Mouse (Mus musculus) ES-E14 (cell line): ENCODE measurements around the gene Coq7. TPM values are rescaled to one million over a fixed set of nuclear protein-coding genes. Genes with fewer than 3 reads are reported as not detected.

Source experiments
- DNase-seq: peaks from one replicate; pipeline ENCODE4 v3.0.0-alpha.2; 2013; ENCODE audit warnings: low read depth, low spot score
- H3K27ac ChIP-seq: 2 replicates; pipeline ENCODE4 v1.5.1; 2012; ENCODE audit warnings: low read depth, mild to moderate bottlenecking, low read length, moderate library complexity, mixed read lengths; ENCODE audit not compliant: poor library complexity, insufficient read depth, severe bottlenecking
- H3K36me3 ChIP-seq: 2 replicates; pipeline ENCODE4 v1.6.1; 2012; ENCODE audit warnings: mild to moderate bottlenecking, low read length, moderate library complexity, mixed read lengths; ENCODE audit not compliant: control insufficient read depth, poor library complexity, insufficient read depth, severe bottlenecking
- H3K4me1 ChIP-seq, 2 experiments: fragments of 150-350 bp in 1 of 2; sonication (generic) in 1 of 2; 2 replicates each; pipeline ENCODE4 v1.6.1; 2012; ENCODE audit warnings: low read length in 2 of 2, mild to moderate bottlenecking in 1 of 2, mixed read lengths in 1 of 2; ENCODE audit not compliant: control insufficient read depth in 2 of 2, insufficient read depth in 2 of 2, poor library complexity in 1 of 2
- H3K4me3 ChIP-seq, 2 experiments: fragments of 150-350 bp in 1 of 2; sonication (generic) in 1 of 2; 2 replicates each; pipeline ENCODE4 v1.5.1; 2012; ENCODE audit warnings: low read length in 2 of 2, low read depth in 1 of 2, mild to moderate bottlenecking in 1 of 2, mixed read lengths in 1 of 2; ENCODE audit not compliant: insufficient read depth in 1 of 2, poor library complexity in 1 of 2, severe bottlenecking in 1 of 2
- H3K9ac ChIP-seq: 2 replicates; pipeline ENCODE4 v1.6.1; 2012; ENCODE audit warnings: low read depth, mild to moderate bottlenecking, low read length, mixed read lengths; ENCODE audit not compliant: poor library complexity, insufficient read depth, severe bottlenecking
- H3K9me3 ChIP-seq: fragments of 150-350 bp; sonication (generic); 2 replicates; pipeline ENCODE4 v1.6.1; 2012; ENCODE audit warnings: low read depth, mild to moderate bottlenecking, low read length; ENCODE audit not compliant: control insufficient read depth, insufficient read depth
- CHD2 ChIP-seq: IDR thresholded peaks from 2 replicates; pipeline ENCODE4 v1.6.1; 2014; ENCODE audit warnings: mild to moderate bottlenecking, low read depth, low read length, inconsistent platforms
- HCFC1 ChIP-seq: IDR thresholded peaks from 2 replicates; pipeline ENCODE4 v1.6.1; 2012; ENCODE audit warnings: low read length, inconsistent platforms, borderline replicate concordance; ENCODE audit not compliant: insufficient read depth
- MAFK ChIP-seq: IDR thresholded peaks from 2 replicates; pipeline ENCODE4 v1.6.1; 2014; ENCODE audit warnings: mild to moderate bottlenecking, low read depth, low read length, inconsistent platforms; ENCODE audit not compliant: insufficient read depth
- ZC3H11A ChIP-seq: IDR thresholded peaks from 2 replicates; pipeline ENCODE4 v1.6.1; 2012; ENCODE audit warnings: low read depth, mild to moderate bottlenecking, inconsistent platforms, low read length, borderline replicate concordance
- ZNF384 ChIP-seq: IDR thresholded peaks from 2 replicates; pipeline ENCODE4 v1.6.1; 2012; ENCODE audit warnings: low read depth, low read length, inconsistent platforms
- in situ Hi-C, 2 experiments: fragments of 600-800 bp; cut with MboI; formaldehyde crosslinking; loops; one replicate each; pipeline ENCODE4 v1.15.1; 2025; ENCODE audit warnings: low sequenced_read_pairs in 2 of 2, inconsistent platforms in 1 of 2; ENCODE audit not compliant: unreplicated experiment in 2 of 2
- total RNA-seq: library from RNA; depleted of rRNA; stranded (reverse); fragments of 300-350 nt; gene quantifications from 2 replicates; pipeline ENCODE4 v1.2.3, GENCODE M21; 2012

The Coq7 gene
- total RNA-seq, 1 experiment: 63.7 TPM

- Histone ChIP-seq H3K9me3 (no peaks in the 10 kb centered on the region), H3K4me3 (no peak overlapping the region), H3K36me3 (no peaks in the 10 kb centered on the region), H3K4me1 (no peaks in the 10 kb centered on the region), H3K9ac (no peak overlapping the region), H3K27ac (no peak overlapping the region)
- in situ Hi-C loops: no loop called here
- TF ChIP-seq HCFC1: no peak
- TF ChIP-seq MAFK: no peak
- no peak for TF ChIP-seq ZC3H11A
- no peak for TF ChIP-seq CHD2
- no peak for TF ChIP-seq ZNF384
- no peak for DNase-seq
These were observed 52.9 kb downstream of the Coq7 start for GRCm38 (mm10) chr7:118480160-118480709.

GRCm38 (mm10) chr7:118478835-118479312 lies 54.3 kb downstream of the Coq7 start:
- H3K27ac ChIP-seq: no peak overlapping the region
- no peak for TF ChIP-seq CHD2
- no peak for TF ChIP-seq ZC3H11A
- no peak for TF ChIP-seq ZNF384
- TF ChIP-seq HCFC1: no peak
- no peak for TF ChIP-seq MAFK
- H3K9me3 ChIP-seq: no peaks in the 10 kb centered on the region
- H3K4me3 ChIP-seq: no peak overlapping the region
- no peaks in the 10 kb centered on the region for H3K4me1 ChIP-seq
- no peak overlapping the region for H3K9ac ChIP-seq
- H3K36me3 ChIP-seq: no peaks in the 10 kb centered on the region
- DNase-seq: no peak
- in situ Hi-C loops: no loop called here

GRCm38 (mm10) chr7:118476428-118476827 lies 56.7 kb downstream of the Coq7 start:
- in situ Hi-C loops: no loop called here
- TF ChIP-seq HCFC1 (no peak), ZC3H11A (no peak), CHD2 (no peak), MAFK (no peak), ZNF384 (no peak)
- no peak overlapping the region for H3K27ac ChIP-seq

GRCm38 (mm10) chr7:118475008-118475705 lies 58.0 kb downstream of the Coq7 start:
- no peak overlapping the region for H3K4me3 ChIP-seq
- DNase-seq: no peak
- in situ Hi-C loops: no loop called here

More at GRCm38 (mm10) chr7:118476428-118476827, 56.7 kb downstream of the Coq7 start:
- H3K4me3 ChIP-seq: no peak overlapping the region
- no peak for DNase-seq
- H3K4me1 ChIP-seq: no peaks in the 10 kb centered on the region
- H3K36me3 ChIP-seq: no peaks in the 10 kb centered on the region
- H3K9me3 ChIP-seq: no peaks in the 10 kb centered on the region
- no peak overlapping the region for H3K9ac ChIP-seq

More at GRCm38 (mm10) chr7:118475008-118475705, 58.0 kb downstream of the Coq7 start:
- no peaks in the 10 kb centered on the region for H3K9me3 ChIP-seq
- no peak overlapping the region for H3K9ac ChIP-seq
- H3K4me1 ChIP-seq: no peaks in the 10 kb centered on the region
- no peak for TF ChIP-seq ZNF384
- TF ChIP-seq MAFK: no peak
- TF ChIP-seq CHD2: no peak
- no peak overlapping the region for H3K27ac ChIP-seq
- no peaks in the 10 kb centered on the region for H3K36me3 ChIP-seq
